In genomic region chr4:139549448-139549847, GRCm38 (mm10) we compare ENCODE assay signal across 51 mouse cellular contexts. TPM values are rescaled to one million over a fixed set of nuclear protein-coding genes. Genes with fewer than 3 reads are reported as not detected.
"Had no signal": no experiment of that assay in that cellular context is flagged by ENCODE, and none has a peak within 500 bp of the region (broad histone marks: within the 10 kb centered on the region; RNA-seq: fewer than 3 reads in every experiment).

No protein-coding gene starts in this region.

- H3K9me3 ChIP-seq: heart, embryonic 10.5 days; heart, embryonic 15.5 days; hindbrain, embryonic 12.5 days; hindbrain, embryonic 13.5 days; hindbrain, embryonic 15.5 days; intestine, embryonic 15.5 days; kidney, embryonic 15.5 days had no signal

- H3K9ac ChIP-seq: heart, embryonic 12.5 days; heart, embryonic 13.5 days; heart, embryonic 15.5 days; hindbrain, embryonic 12.5 days; hindbrain, embryonic 13.5 days; hindbrain, embryonic 14.5 days; hindbrain, embryonic 15.5 days; intestine, embryonic 15.5 days; kidney, embryonic 15.5 days had no signal

- ATAC-seq: hindbrain, embryonic 16.5 days; hindbrain, postnatal 0 days; inflammation-experienced regulatory T-cells, adult 6 months; intestine, embryonic 15.5 days; intestine, embryonic 16.5 days; intestine, postnatal 0 days had no signal

- H3K4me2 ChIP-seq: heart, embryonic 11.5 days; heart, embryonic 12.5 days; heart, embryonic 13.5 days; heart, embryonic 15.5 days; hindbrain, embryonic 12.5 days; hindbrain, embryonic 13.5 days; hindbrain, embryonic 14.5 days; hindbrain, embryonic 15.5 days; intestine, embryonic 15.5 days; kidney, embryonic 15.5 days had no signal

- H3K27ac ChIP-seq: heart, embryonic 10.5 days; heart, embryonic 13.5 days; heart, embryonic 15.5 days; hindbrain, embryonic 10.5 days; hindbrain, embryonic 12.5 days; hindbrain, embryonic 13.5 days; hindbrain, embryonic 14.5 days; hindbrain, embryonic 15.5 days; hindbrain, postnatal 0 days; intestine, embryonic 15.5 days; kidney, embryonic 15.5 days; kidney, postnatal 0 days; layer of hippocampus, adult 2 months had no signal

- H3K27me3 ChIP-seq: heart, embryonic 12.5 days; heart, embryonic 13.5 days; heart, embryonic 15.5 days; hindbrain, embryonic 12.5 days; hindbrain, embryonic 13.5 days; hindbrain, embryonic 15.5 days; intestine, embryonic 15.5 days; kidney, embryonic 15.5 days had no signal

- H3K4me3 ChIP-seq: heart, embryonic 10.5 days; heart, embryonic 12.5 days; heart, embryonic 13.5 days; heart, embryonic 15.5 days; hindbrain, embryonic 10.5 days; hindbrain, embryonic 12.5 days; hindbrain, embryonic 13.5 days; hindbrain, embryonic 15.5 days; intestine, embryonic 15.5 days; kidney, embryonic 15.5 days; layer of hippocampus, adult 2 months had no signal

- DNase-seq: heart, postnatal 10 days; heart, postnatal 14 days; heart, postnatal 36 days; heart, postnatal 4 days; kidney, adult 11 months; kidney, adult 18-20 months; kidney, adult 2 months; kidney, adult 8-10 months; kidney, adult 9 months; kidney, postnatal 10 days; kidney, postnatal 14 days; kidney, postnatal 25 days; kidney, postnatal 36 days; kidney, postnatal 4 days; layer of hippocampus, adult 9-11 months; layer of hippocampus, postnatal 36 days had no signal

- H3K4me1 ChIP-seq: heart, embryonic 10.5 days; heart, embryonic 13.5 days; heart, embryonic 15.5 days; hindbrain, embryonic 12.5 days; hindbrain, embryonic 13.5 days; hindbrain, embryonic 15.5 days; intestine, embryonic 15.5 days; kidney, embryonic 15.5 days had no signal

- H3K36me3 ChIP-seq: heart, embryonic 10.5 days; heart, embryonic 12.5 days; heart, embryonic 13.5 days; heart, embryonic 15.5 days; hindbrain, embryonic 10.5 days; hindbrain, embryonic 12.5 days; hindbrain, embryonic 13.5 days; hindbrain, embryonic 15.5 days; intestine, embryonic 15.5 days; kidney, embryonic 15.5 days had no signal

RNA-seq across cellular contexts. Expression of gene Gm21969, which starts 53.5 kb away (rescaled TPM):
- total RNA-seq: heart, adult 8-10 months; heart, postnatal 10 days; heart, postnatal 14 days; heart, postnatal 25 days; heart, postnatal 36 days; heart, postnatal 4 days; hematopoietic stem cell, adult 5-6 weeks; hindbrain, postnatal 0 days; layer of hippocampus, adult 18-20 months; layer of hippocampus, adult 2 months; layer of hippocampus, adult 8-10 months; layer of hippocampus, postnatal 10 days; layer of hippocampus, postnatal 14 days; layer of hippocampus, postnatal 25 days; layer of hippocampus, postnatal 36 days had no signal
- polyA plus RNA-seq: heart, embryonic 10.5 days; heart, embryonic 11.5 days; heart, embryonic 12.5 days; heart, embryonic 13.5 days; heart, embryonic 14.5 days; heart, embryonic 15.5 days; heart, embryonic 16.5 days; heart, postnatal 0 days; hindbrain, embryonic 10.5 days; hindbrain, embryonic 11.5 days; hindbrain, embryonic 12.5 days; hindbrain, embryonic 13.5 days; hindbrain, embryonic 14.5 days; hindbrain, embryonic 15.5 days; hindbrain, embryonic 16.5 days; hindbrain, postnatal 0 days; inflammation-experienced regulatory T-cells, adult 6 months; intestine, embryonic 14.5 days; intestine, embryonic 15.5 days; intestine, embryonic 16.5 days; intestine, postnatal 0 days; kidney, embryonic 14.5 days; kidney, embryonic 15.5 days; kidney, embryonic 16.5 days; kidney, postnatal 0 days; large intestine, adult 2 months had no signal
